Mouse (Mus musculus): Measurements from ENCODE around the gene Coro7. TPM values are rescaled to one million over a fixed set of nuclear protein-coding genes. Genes with fewer than 3 reads are reported as not detected.

Coro7 gene
- polyA plus RNA-seq, 1 experiment from 2014 or later, result 16.4 TPM

DNA sequence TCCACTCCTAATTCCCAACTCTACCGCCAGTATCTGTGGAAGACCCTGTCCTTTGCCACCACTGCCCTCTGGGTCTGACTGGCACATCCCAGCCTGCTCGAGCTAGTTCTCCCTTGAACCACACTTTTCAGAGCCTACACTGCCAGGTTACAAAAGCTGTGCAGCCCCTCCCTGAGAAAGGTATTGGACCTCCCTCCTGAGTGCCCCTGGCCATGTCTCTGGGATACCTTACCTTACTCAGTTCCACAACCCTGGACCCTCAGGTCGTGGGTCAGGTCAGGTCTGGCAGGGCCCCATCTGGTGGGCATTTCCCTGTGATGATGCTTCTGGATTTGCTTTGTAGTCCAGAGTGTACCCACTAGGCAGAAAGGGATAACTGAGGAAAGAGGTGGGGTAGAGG, 80.0 kb downstream of the Coro7 start:
- H3K9ac ChIP-seq (ENCODE audit: low read depth, low read length), result no peak overlapping the region
- no peaks in the 10 kb centered on the region for H3K27me3 ChIP-seq (ENCODE audit: control insufficient read depth, insufficient read depth, low read length)
- ATAC-seq (ENCODE audit: low FRiP score, low TSS enrichment), result no peak
- H3K27ac ChIP-seq (ENCODE audit: low read depth, low read length), result no peak overlapping the region; the same call in 1 of the 2 replicates
- 85% methylated on average over 3 of the region's 3 CpGs for WGBS
- no peak overlapping the region for H3K4me3 ChIP-seq (ENCODE audit: low read length)
- no peaks in the 10 kb centered on the region for H3K9me3 ChIP-seq (ENCODE audit: control insufficient read depth, low read length)
- no peak overlapping the region for H3K4me2 ChIP-seq (replicated peaks; ENCODE audit: low read depth, low read length)
- peaks cover 3% of the 10 kb centered on the region; the same call in 1 of the 2 replicates for H3K36me3 ChIP-seq (ENCODE audit: control insufficient read depth, insufficient read depth, low read length)
- peaks cover 79% of the 10 kb centered on the region for H3K4me1 ChIP-seq (ENCODE audit: control insufficient read depth, insufficient read depth, low read length)

DNA sequence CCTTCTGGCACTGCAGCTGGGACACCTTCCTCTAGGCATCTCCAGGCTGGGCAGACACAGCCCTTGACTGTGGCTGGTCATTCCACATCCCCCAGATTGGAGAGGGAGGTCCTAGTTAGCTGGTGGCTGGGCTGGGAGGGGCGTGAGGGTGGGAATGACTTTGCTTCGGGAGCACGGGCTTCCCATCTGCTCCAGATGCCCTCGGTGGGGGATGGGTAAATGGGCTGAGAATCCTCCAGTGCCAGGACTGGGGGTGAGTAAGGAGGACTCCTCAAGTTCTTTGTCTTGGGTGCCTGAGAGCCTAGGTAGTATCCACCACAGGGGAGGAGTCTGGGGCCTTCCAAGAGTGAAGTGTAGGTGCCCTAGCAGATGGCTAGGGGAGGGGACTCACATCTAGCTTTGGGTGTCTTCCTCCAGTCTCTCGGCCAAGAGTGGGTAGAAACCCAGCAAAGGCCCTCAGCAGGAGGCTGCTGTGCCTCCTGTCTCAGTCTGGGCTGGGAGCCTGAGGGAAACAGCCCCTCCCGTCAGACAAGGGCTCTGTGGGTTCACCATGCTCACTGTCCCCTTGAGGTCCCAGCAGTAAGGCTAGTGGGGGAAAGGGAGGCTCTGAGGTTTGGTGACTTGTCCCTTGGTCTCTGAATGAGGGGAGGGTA, 80.6 kb downstream of the Coro7 start:
- Histone ChIP-seq H3K27me3 (ENCODE audit: control insufficient read depth, insufficient read depth, low read length) (no peaks in the 10 kb centered on the region), H3K4me2 (replicated peaks; ENCODE audit: low read depth, low read length) (peak overlapping the region; percentile 12), H3K9ac (ENCODE audit: low read depth, low read length) (peak overlapping the region; percentile 47; the same call in 1 of the 2 replicates), H3K9me3 (ENCODE audit: control insufficient read depth, low read length) (no peaks in the 10 kb centered on the region), H3K27ac (ENCODE audit: low read depth, low read length) (peak overlapping the region; percentile 55; the same call in 1 of the 2 replicates), H3K36me3 (ENCODE audit: control insufficient read depth, insufficient read depth, low read length) (peaks cover 3% of the 10 kb centered on the region; the same call in 1 of the 2 replicates), H3K4me1 (ENCODE audit: control insufficient read depth, insufficient read depth, low read length) (peaks cover 73% of the 10 kb centered on the region), H3K4me3 (ENCODE audit: low read length) (no peak overlapping the region)
- ATAC-seq (ENCODE audit: low FRiP score, low TSS enrichment), result no peak
- WGBS, result 24% methylated on average over 6 of the region's 6 CpGs

DNA sequence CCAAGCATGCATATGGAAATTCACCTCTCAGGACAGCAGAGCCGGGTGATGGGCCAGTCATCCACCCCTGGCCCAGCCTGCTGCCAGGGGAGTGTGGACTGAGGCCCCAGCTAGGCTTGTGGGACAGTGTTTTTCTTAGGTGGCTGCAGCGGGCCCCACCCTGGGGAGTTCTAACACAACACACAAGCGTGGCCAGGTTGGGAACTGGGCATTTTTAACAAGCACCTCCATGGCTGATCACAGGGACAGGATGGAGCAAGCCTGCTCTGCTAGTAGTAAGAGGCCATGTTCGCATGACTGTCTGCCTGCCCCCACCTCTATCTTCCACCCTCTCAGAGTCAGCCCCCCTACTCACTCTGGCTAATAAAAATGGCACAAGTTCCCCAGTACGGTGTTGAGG, 81.5 kb downstream of the Coro7 start:
- peak overlapping the region; percentile 12; the same call in 1 of the 2 replicates for H3K4me2 ChIP-seq (replicated peaks; ENCODE audit: low read depth, low read length)
- H3K9ac ChIP-seq (ENCODE audit: low read depth, low read length), result peak overlapping the region; percentile 47; the same call in 1 of the 2 replicates
- no peaks in the 10 kb centered on the region for H3K27me3 ChIP-seq (ENCODE audit: control insufficient read depth, insufficient read depth, low read length)
- no peak for ATAC-seq (ENCODE audit: low FRiP score, low TSS enrichment)
- 53% methylated on average over 5 of the region's 5 CpGs for WGBS
- peak overlapping the region; percentile 55; the same call in 1 of the 2 replicates for H3K27ac ChIP-seq (ENCODE audit: low read depth, low read length)
- no peaks in the 10 kb centered on the region for H3K9me3 ChIP-seq (ENCODE audit: control insufficient read depth, low read length)
- peaks cover 3% of the 10 kb centered on the region; the same call in 1 of the 2 replicates for H3K36me3 ChIP-seq (ENCODE audit: control insufficient read depth, insufficient read depth, low read length)
- peaks cover 68% of the 10 kb centered on the region for H3K4me1 ChIP-seq (ENCODE audit: control insufficient read depth, insufficient read depth, low read length)
- no peak overlapping the region for H3K4me3 ChIP-seq (ENCODE audit: low read length)

DNA sequence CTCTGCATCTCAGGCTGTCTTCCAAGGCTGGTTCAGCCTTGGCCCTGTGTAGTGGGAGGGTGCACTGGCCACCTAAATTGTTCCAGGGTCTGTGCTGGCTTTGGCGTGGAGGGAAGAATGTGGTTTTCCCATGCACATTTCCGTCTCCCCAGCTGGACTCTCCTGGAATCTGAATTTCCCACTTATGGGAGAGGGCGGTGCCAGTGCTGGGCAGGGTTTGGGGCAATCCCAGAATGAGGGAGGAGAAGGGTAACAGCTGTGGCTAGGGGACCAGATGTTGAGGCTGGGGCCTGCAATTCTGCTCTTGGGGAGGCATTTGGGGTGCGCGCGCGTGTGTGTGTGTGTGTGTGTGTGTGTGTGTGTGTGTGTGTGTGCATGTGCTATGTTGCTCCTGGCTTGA, 82.3 kb downstream of the Coro7 start:
- ATAC-seq (ENCODE audit: low FRiP score, low TSS enrichment), result no peak
- Histone ChIP-seq H3K4me1 (ENCODE audit: control insufficient read depth, insufficient read depth, low read length) (peaks cover 61% of the 10 kb centered on the region), H3K27ac (ENCODE audit: low read depth, low read length) (no peak overlapping the region), H3K36me3 (ENCODE audit: control insufficient read depth, insufficient read depth, low read length) (peaks cover 3% of the 10 kb centered on the region; the same call in 1 of the 2 replicates), H3K4me3 (ENCODE audit: low read length) (0 out of 2 replicates have a peak overlapping the region, but pooled peaks have one; percentile 3), H3K4me2 (replicated peaks; ENCODE audit: low read depth, low read length) (peak overlapping the region; percentile 95; the same call in 1 of the 2 replicates), H3K27me3 (ENCODE audit: control insufficient read depth, insufficient read depth, low read length) (no peaks in the 10 kb centered on the region), H3K9ac (ENCODE audit: low read depth, low read length) (0 out of 2 replicates have a peak overlapping the region, but pooled peaks have one; percentile 2), H3K9me3 (ENCODE audit: control insufficient read depth, low read length) (no peaks in the 10 kb centered on the region)
- 60% methylated on average over 7 of the region's 7 CpGs for WGBS

DNA sequence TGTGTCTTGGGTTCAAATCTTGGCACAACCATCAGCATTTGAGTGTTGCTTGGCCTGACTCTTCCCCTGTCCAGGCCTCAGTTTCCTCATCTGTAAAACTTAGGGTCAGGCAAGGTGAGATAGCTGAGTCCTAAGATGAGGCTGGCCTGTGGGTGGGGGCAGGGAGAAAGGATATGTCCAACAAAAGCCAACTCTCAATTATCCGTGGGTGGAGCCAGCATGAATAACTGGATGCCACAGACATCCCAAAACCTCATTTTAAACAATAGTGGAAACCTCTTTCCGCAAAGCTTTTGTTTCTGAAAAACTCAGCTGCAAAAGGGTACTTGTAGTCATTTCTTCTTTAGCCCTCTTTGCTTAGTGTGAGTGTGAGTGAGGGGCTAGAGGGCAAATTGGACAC, 82.7 kb downstream of the Coro7 start:
- Histone ChIP-seq H3K4me2 (replicated peaks; ENCODE audit: low read depth, low read length) (peak overlapping the region; percentile 95), H3K4me3 (ENCODE audit: low read length) (peak overlapping the region; percentile 88), H3K27ac (ENCODE audit: low read depth, low read length) (no peak overlapping the region), H3K4me1 (ENCODE audit: control insufficient read depth, insufficient read depth, low read length) (peaks cover 57% of the 10 kb centered on the region), H3K27me3 (ENCODE audit: control insufficient read depth, insufficient read depth, low read length) (no peaks in the 10 kb centered on the region), H3K9me3 (ENCODE audit: control insufficient read depth, low read length) (no peaks in the 10 kb centered on the region), H3K36me3 (ENCODE audit: control insufficient read depth, insufficient read depth, low read length) (peaks cover 3% of the 10 kb centered on the region; the same call in 1 of the 2 replicates), H3K9ac (ENCODE audit: low read depth, low read length) (peak overlapping the region; percentile 96; the same call in 1 of the 2 replicates)
- ATAC-seq (ENCODE audit: low FRiP score, low TSS enrichment), result no peak
- 62% methylated on average over 2 of the region's 2 CpGs for WGBS

DNA sequence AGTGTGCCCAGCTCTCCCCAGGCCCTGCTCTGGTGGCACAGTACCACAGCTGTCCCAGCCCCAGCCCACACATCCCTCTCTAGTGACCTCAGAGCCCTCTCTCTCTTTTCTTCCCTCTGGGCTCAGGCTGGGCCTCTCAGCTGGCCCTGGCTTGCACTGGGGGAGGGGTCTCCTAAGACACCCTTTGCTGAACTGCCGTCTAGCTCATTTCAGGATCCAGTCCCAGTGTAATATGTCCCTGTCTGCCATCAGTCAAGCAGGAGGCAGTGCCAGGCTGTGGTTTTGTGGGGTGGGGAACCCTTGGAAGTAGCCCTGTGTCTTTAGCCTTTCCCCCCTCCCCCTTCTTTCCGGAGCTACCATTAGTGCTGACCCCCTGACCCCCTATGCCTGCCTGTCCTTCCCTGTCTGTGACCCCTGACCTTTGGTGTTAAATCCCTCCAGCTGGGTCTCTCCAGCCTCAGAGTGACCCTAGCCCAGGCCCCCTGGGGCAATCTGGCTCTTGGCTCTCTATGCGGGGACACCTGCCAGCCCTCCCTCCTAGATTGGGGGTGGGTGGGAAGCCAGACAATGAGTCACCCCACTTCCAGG, 83.3 kb downstream of the Coro7 start:
- WGBS, result 7% methylated on average over 3 of the region's 3 CpGs
- H3K9me3 ChIP-seq (ENCODE audit: control insufficient read depth, low read length), result no peaks in the 10 kb centered on the region
- ATAC-seq (ENCODE audit: low FRiP score, low TSS enrichment), result peak; percentile 18; the same call in 1 of the 2 replicates

DNA sequence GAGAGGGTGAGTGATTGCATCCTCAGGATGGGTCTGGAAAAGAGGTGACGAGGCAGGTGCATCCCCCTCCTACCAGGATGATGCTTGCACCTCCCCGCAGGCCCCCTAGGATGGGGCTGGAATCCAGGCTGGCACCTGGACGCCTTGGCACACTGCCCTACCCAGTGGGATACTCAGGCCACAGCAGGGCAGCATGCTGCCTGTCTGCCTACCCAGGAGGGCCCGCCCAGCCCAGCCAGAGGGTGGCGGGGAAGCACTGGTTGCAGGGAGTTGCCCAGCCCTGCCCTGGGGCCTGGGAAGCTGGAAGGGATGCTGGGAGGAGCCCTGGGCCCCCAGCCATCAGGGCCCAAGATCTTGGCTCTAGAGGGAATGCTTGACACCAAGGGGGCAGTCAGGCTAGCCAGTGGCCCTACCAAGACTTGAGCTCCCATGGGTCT, 84.0 kb downstream of the Coro7 start:
- Histone ChIP-seq H3K27ac (ENCODE audit: low read depth, low read length) (peak overlapping the region; percentile 94), H3K36me3 (ENCODE audit: control insufficient read depth, insufficient read depth, low read length) (peaks cover 6% of the 10 kb centered on the region), H3K9ac (ENCODE audit: low read depth, low read length) (peak overlapping the region; percentile 96), H3K4me1 (ENCODE audit: control insufficient read depth, insufficient read depth, low read length) (peaks cover 54% of the 10 kb centered on the region), H3K4me2 (replicated peaks; ENCODE audit: low read depth, low read length) (peak overlapping the region; percentile 95), H3K27me3 (ENCODE audit: control insufficient read depth, insufficient read depth, low read length) (no peaks in the 10 kb centered on the region), H3K9me3 (ENCODE audit: control insufficient read depth, low read length) (no peaks in the 10 kb centered on the region), H3K4me3 (ENCODE audit: low read length) (peak overlapping the region; percentile 88)
- peak; percentile 24 for ATAC-seq (ENCODE audit: low FRiP score, low TSS enrichment)
- WGBS, result 7% methylated on average over 5 of the region's 5 CpGs

More for the DNA sequence above, 83.3 kb downstream of the Coro7 start:
- no peaks in the 10 kb centered on the region for H3K27me3 ChIP-seq (ENCODE audit: control insufficient read depth, insufficient read depth, low read length)
- H3K27ac ChIP-seq (ENCODE audit: low read depth, low read length), result peak overlapping the region; percentile 94
- peak overlapping the region; percentile 88 for H3K4me3 ChIP-seq (ENCODE audit: low read length)
- H3K4me1 ChIP-seq (ENCODE audit: control insufficient read depth, insufficient read depth, low read length), result peaks cover 57% of the 10 kb centered on the region
- peak overlapping the region; percentile 95 for H3K4me2 ChIP-seq (replicated peaks; ENCODE audit: low read depth, low read length)
- H3K36me3 ChIP-seq (ENCODE audit: control insufficient read depth, insufficient read depth, low read length), result peaks cover 3% of the 10 kb centered on the region; the same call in 1 of the 2 replicates
- H3K9ac ChIP-seq (ENCODE audit: low read depth, low read length), result peak overlapping the region; percentile 96

DNA sequence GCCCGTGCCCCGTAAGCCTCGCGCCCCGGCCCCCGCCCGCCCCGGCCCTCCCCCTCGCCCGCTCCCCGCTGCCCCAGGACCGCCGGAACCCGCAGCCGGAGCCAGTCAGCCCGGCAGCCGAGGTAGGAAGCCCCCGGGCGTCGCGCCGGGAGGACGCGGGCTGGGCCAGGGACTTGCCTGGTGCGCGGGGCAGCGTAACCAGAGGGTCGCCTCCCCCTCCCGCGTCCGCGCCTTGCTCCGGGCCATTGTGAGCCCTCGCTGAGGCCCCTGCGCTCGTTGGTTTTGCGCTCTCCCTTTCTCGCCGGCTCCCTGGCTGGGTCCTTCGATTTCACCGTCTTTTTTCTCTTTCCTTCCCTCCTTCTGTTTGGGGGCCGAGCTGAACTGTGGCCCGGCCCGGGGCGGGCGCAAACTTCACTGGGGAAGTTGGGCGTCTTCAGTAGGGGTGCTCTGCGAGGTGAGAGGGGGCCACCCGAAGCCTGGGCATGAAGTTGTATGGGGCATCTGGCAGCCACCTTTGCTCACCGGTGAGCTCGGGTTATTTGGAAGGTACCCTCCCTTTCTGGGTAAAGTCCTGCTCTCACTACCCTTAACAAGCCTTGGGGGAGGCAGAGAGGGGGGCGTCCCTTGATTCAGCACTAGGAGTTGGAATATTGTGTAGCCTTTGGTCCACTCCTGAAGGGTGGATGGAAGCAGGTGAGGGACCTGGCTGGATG, 84.6 kb downstream of the Coro7 start:
- WGBS, result 1% methylated on average over 40 of the region's 52 CpGs
- peak overlapping the region; percentile 95 for H3K4me2 ChIP-seq (replicated peaks; ENCODE audit: low read depth, low read length)
- H3K36me3 ChIP-seq (ENCODE audit: control insufficient read depth, insufficient read depth, low read length), result peaks cover 9% of the 10 kb centered on the region
- H3K27ac ChIP-seq (ENCODE audit: low read depth, low read length), result peak overlapping the region; percentile 94
- peaks cover 48% of the 10 kb centered on the region for H3K4me1 ChIP-seq (ENCODE audit: control insufficient read depth, insufficient read depth, low read length)
- no peaks in the 10 kb centered on the region for H3K27me3 ChIP-seq (ENCODE audit: control insufficient read depth, insufficient read depth, low read length)
- H3K9ac ChIP-seq (ENCODE audit: low read depth, low read length), result peak overlapping the region; percentile 96
- H3K9me3 ChIP-seq (ENCODE audit: control insufficient read depth, low read length), result no peaks in the 10 kb centered on the region
- peak; percentile 11 for ATAC-seq (ENCODE audit: low FRiP score, low TSS enrichment)
- H3K4me3 ChIP-seq (ENCODE audit: low read length), result peak overlapping the region; percentile 88
